Mouse (Mus musculus): ENCODE measurements around the gene Dicer1. TPM values are rescaled to one million over a fixed set of nuclear protein-coding genes. Genes with fewer than 3 reads are reported as not detected.

The Dicer1 gene
- 29.5 and 43.0 TPM in 2 replicates for polyA plus RNA-seq (2012; rRNA removed)

GRCm38 (mm10) chr12:104751814-104752765, at the start of gene Dicer1:
Gene Dicer1 (minus strand): TSS chr12:104751952.
- peak; percentile 98 for DNase-seq (ENCODE audit: low read depth)
- TF ChIP-seq POLR2A (IDR thresholded peaks at IDR 0.05; ENCODE audit: borderline replicate concordance, extremely low read depth, insufficient read depth, insufficient read length, poor library complexity, severe bottlenecking), result peak; percentile 60
- peak; percentile 8; the same call in 1 of the 2 replicates for TF ChIP-seq CTCF (IDR thresholded peaks at IDR 0.05; ENCODE audit: borderline replicate concordance, extremely low read depth, insufficient read depth, insufficient read length)

- no peak for TF ChIP-seq POLR2A (IDR thresholded peaks at IDR 0.05; ENCODE audit: borderline replicate concordance, extremely low read depth, insufficient read depth, insufficient read length, poor library complexity, severe bottlenecking)
- no peak for TF ChIP-seq CTCF (IDR thresholded peaks at IDR 0.05; ENCODE audit: borderline replicate concordance, extremely low read depth, insufficient read depth, insufficient read length)
These were observed 47.6 kb upstream of the Dicer1 start for GRCm38 (mm10) chr12:104799365-104799764.

GRCm38 (mm10) chr12:104797905-104798304, 46.2 kb upstream of the Dicer1 start:
- TF ChIP-seq CTCF (IDR thresholded peaks at IDR 0.05; ENCODE audit: borderline replicate concordance, extremely low read depth, insufficient read depth, insufficient read length) (no peak), POLR2A (IDR thresholded peaks at IDR 0.05; ENCODE audit: borderline replicate concordance, extremely low read depth, insufficient read depth, insufficient read length, poor library complexity, severe bottlenecking) (no peak)
- no peak for DNase-seq (ENCODE audit: low read depth)

More at GRCm38 (mm10) chr12:104799365-104799764, 47.6 kb upstream of the Dicer1 start:
- DNase-seq (ENCODE audit: low read depth), result no peak

GRCm38 (mm10) chr12:104796635-104797378, 45.1 kb upstream of the Dicer1 start:
- no peak for DNase-seq (ENCODE audit: low read depth)
- no peak for TF ChIP-seq POLR2A (IDR thresholded peaks at IDR 0.05; ENCODE audit: borderline replicate concordance, extremely low read depth, insufficient read depth, insufficient read length, poor library complexity, severe bottlenecking)
- peak; percentile 20; the same call in 1 of the 2 replicates for TF ChIP-seq CTCF (IDR thresholded peaks at IDR 0.05; ENCODE audit: borderline replicate concordance, extremely low read depth, insufficient read depth, insufficient read length)

GRCm38 (mm10) chr12:104794957-104795356, 43.2 kb upstream of the Dicer1 start:
- DNase-seq (ENCODE audit: low read depth), result no peak
- TF ChIP-seq POLR2A (IDR thresholded peaks at IDR 0.05; ENCODE audit: borderline replicate concordance, extremely low read depth, insufficient read depth, insufficient read length, poor library complexity, severe bottlenecking), result no peak
- no peak for TF ChIP-seq CTCF (IDR thresholded peaks at IDR 0.05; ENCODE audit: borderline replicate concordance, extremely low read depth, insufficient read depth, insufficient read length)

GRCm38 (mm10) chr12:104793486-104793885, 41.7 kb upstream of the Dicer1 start:
- TF ChIP-seq CTCF (IDR thresholded peaks at IDR 0.05; ENCODE audit: borderline replicate concordance, extremely low read depth, insufficient read depth, insufficient read length), result no peak
- no peak for DNase-seq (ENCODE audit: low read depth)

- DNase-seq (ENCODE audit: low read depth), result no peak
- TF ChIP-seq CTCF (IDR thresholded peaks at IDR 0.05; ENCODE audit: borderline replicate concordance, extremely low read depth, insufficient read depth, insufficient read length) (no peak), POLR2A (IDR thresholded peaks at IDR 0.05; ENCODE audit: borderline replicate concordance, extremely low read depth, insufficient read depth, insufficient read length, poor library complexity, severe bottlenecking) (no peak)
These were observed 25.9 kb upstream of the Dicer1 start for GRCm38 (mm10) chr12:104777603-104778002.

GRCm38 (mm10) chr12:104771941-104772340, 20.2 kb upstream of the Dicer1 start:
- DNase-seq (ENCODE audit: low read depth), result peak; percentile 21

GRCm38 (mm10) chr12:104769201-104769785, 17.5 kb upstream of the Dicer1 start:
- DNase-seq (ENCODE audit: low read depth), result peak; percentile 54
- TF ChIP-seq POLR2A (IDR thresholded peaks at IDR 0.05; ENCODE audit: borderline replicate concordance, extremely low read depth, insufficient read depth, insufficient read length, poor library complexity, severe bottlenecking) (no peak), CTCF (IDR thresholded peaks at IDR 0.05; ENCODE audit: borderline replicate concordance, extremely low read depth, insufficient read depth, insufficient read length) (no peak)

More at GRCm38 (mm10) chr12:104771941-104772340, 20.2 kb upstream of the Dicer1 start:
- TF ChIP-seq POLR2A (IDR thresholded peaks at IDR 0.05; ENCODE audit: borderline replicate concordance, extremely low read depth, insufficient read depth, insufficient read length, poor library complexity, severe bottlenecking) (no peak), CTCF (IDR thresholded peaks at IDR 0.05; ENCODE audit: borderline replicate concordance, extremely low read depth, insufficient read depth, insufficient read length) (peak; percentile 37; the same call in 1 of the 2 replicates)

- TF ChIP-seq POLR2A (IDR thresholded peaks at IDR 0.05; ENCODE audit: borderline replicate concordance, extremely low read depth, insufficient read depth, insufficient read length, poor library complexity, severe bottlenecking) (no peak), CTCF (IDR thresholded peaks at IDR 0.05; ENCODE audit: borderline replicate concordance, extremely low read depth, insufficient read depth, insufficient read length) (peak; percentile 42; the same call in 1 of the 2 replicates)
- DNase-seq (ENCODE audit: low read depth), result no peak
These were observed 15.4 kb upstream of the Dicer1 start for GRCm38 (mm10) chr12:104767183-104767582.

- TF ChIP-seq POLR2A (IDR thresholded peaks at IDR 0.05; ENCODE audit: borderline replicate concordance, extremely low read depth, insufficient read depth, insufficient read length, poor library complexity, severe bottlenecking) (no peak), CTCF (IDR thresholded peaks at IDR 0.05; ENCODE audit: borderline replicate concordance, extremely low read depth, insufficient read depth, insufficient read length) (no peak)
- no peak for DNase-seq (ENCODE audit: low read depth)
These were observed 14.0 kb upstream of the Dicer1 start for GRCm38 (mm10) chr12:104765761-104766160.
